Mouse (Mus musculus): ENCODE measurements around the gene C7. TPM values are rescaled to one million over a fixed set of nuclear protein-coding genes. Genes with fewer than 3 reads are reported as not detected.
"Not testable (repeated sequence)": the region's sequence is repeated elsewhere in the genome, so short reads cannot be mapped to it uniquely, and the experiment has no call there.

C7 gene
- total RNA-seq, 1 experiment from 2014 or later, result 0.60 TPM

- ATAC-seq (replicated peaks in 1 of 2; ENCODE audit: insufficient read depth in 1 of 2, low FRiP score in 2 of 2, low TSS enrichment in 1 of 2, low read depth in 1 of 2, poor library complexity in 2 of 2, severe bottlenecking in 2 of 2), result not testable (repeated sequence)
Observed at GRCm38 (mm10) chr15:5023479-5024265, 39.9 kb downstream of the C7 start.

GRCm38 (mm10) chr15:5009644-5010107 lies 53.9 kb downstream of the C7 start:
- ATAC-seq (replicated peaks in 1 of 2; ENCODE audit: insufficient read depth in 1 of 2, low FRiP score in 2 of 2, low TSS enrichment in 1 of 2, low read depth in 1 of 2, poor library complexity in 2 of 2, severe bottlenecking in 2 of 2), result no peak

- no peak for ATAC-seq (replicated peaks in 1 of 2; ENCODE audit: insufficient read depth in 1 of 2, low FRiP score in 2 of 2, low TSS enrichment in 1 of 2, low read depth in 1 of 2, poor library complexity in 2 of 2, severe bottlenecking in 2 of 2)
Observed at GRCm38 (mm10) chr15:5003503-5004196, 59.9 kb downstream of the C7 start.

- no peak for ATAC-seq (replicated peaks in 1 of 2; ENCODE audit: insufficient read depth in 1 of 2, low FRiP score in 2 of 2, low TSS enrichment in 1 of 2, low read depth in 1 of 2, poor library complexity in 2 of 2, severe bottlenecking in 2 of 2)
Observed at GRCm38 (mm10) chr15:5002903-5003302, 60.6 kb downstream of the C7 start.

GRCm38 (mm10) chr15:4973355-4973754 lies 90.2 kb downstream of the C7 start:
- no peak for ATAC-seq (replicated peaks in 1 of 2; ENCODE audit: insufficient read depth in 1 of 2, low FRiP score in 2 of 2, low TSS enrichment in 1 of 2, low read depth in 1 of 2, poor library complexity in 2 of 2, severe bottlenecking in 2 of 2)

Other genes with a start within 250 kb of the C7 start
- gene Mroh2b, start 165.0 kb downstream of the C7 start, total RNA-seq (2017), result not detected in 2 replicates
- 2.1 and 3.6 TPM in 2 replicates for gene Card6, start 44.8 kb upstream of the C7 start, total RNA-seq (2017)
- 1,644 and 2,194 TPM in 2 replicates for gene Rpl37, start 52.9 kb upstream of the C7 start, total RNA-seq (2017)
- 25.6 and 38.5 TPM in 2 replicates for gene Prkaa1, start 80.1 kb upstream of the C7 start, total RNA-seq (2017)
- gene Ttc33, start 121.8 kb upstream of the C7 start, total RNA-seq (2017), result 59.2 and 76.6 TPM in 2 replicates
- 11.6 and 16.0 TPM in 2 replicates for gene Ptger4, start 180.4 kb upstream of the C7 start, total RNA-seq (2017)

Measured in hematopoietic stem cell, adult 5-6 weeks (primary cell).